Mouse (Mus musculus) liver, embryonic 13.5 days (tissue): ENCODE measurements around the gene Hrnr. TPM values are rescaled to one million over a fixed set of nuclear protein-coding genes. Genes with fewer than 3 reads are reported as not detected.

Experiments used
- ATAC-seq: fragments of 200-750 bp; cut with Nextera tagmentation; 2 replicates; pipeline ENCODE4 v1.8.0; 2017; ENCODE audit warnings: low read depth, mild to moderate bottlenecking, moderate number of reproducible peaks, moderate library complexity
- DNase-seq: peaks from one replicate; pipeline ENCODE4 v3.0.0; 2022
- H3K27ac ChIP-seq: fragments of 300-500 bp; sonication (generic); 2 replicates; pipeline ENCODE4 v1.5.1; 2015; ENCODE audit warnings: moderate library complexity, mild to moderate bottlenecking, inconsistent platforms
- H3K27me3 ChIP-seq: fragments of 300-500 bp; sonication (generic); 2 replicates; pipeline ENCODE4 v1.6.1; 2015; ENCODE audit warnings: mild to moderate bottlenecking, inconsistent platforms
- H3K36me3 ChIP-seq: fragments of 300-500 bp; sonication (generic); 2 replicates; pipeline ENCODE4 v1.6.1; 2015; ENCODE audit warnings: mild to moderate bottlenecking, inconsistent platforms
- H3K4me1 ChIP-seq: fragments of 300-500 bp; sonication (generic); replicated peaks from 2 replicates; pipeline ENCODE4 v1.6.1; 2015; ENCODE audit warnings: inconsistent platforms
- H3K4me2 ChIP-seq: fragments of 300-500 bp; sonication (generic); 2 replicates; pipeline ENCODE4 v1.6.1; 2015; ENCODE audit warnings: inconsistent platforms, mild to moderate bottlenecking, moderate library complexity
- H3K4me3 ChIP-seq: fragments of 300-500 bp; sonication (generic); replicated peaks from 2 replicates; pipeline ENCODE4 v1.5.1; 2015; ENCODE audit warnings: mild to moderate bottlenecking, inconsistent platforms
- H3K9ac ChIP-seq: fragments of 300-500 bp; sonication (generic); 2 replicates; pipeline ENCODE4 v1.6.1; 2015; ENCODE audit warnings: mild to moderate bottlenecking, inconsistent platforms
- H3K9me3 ChIP-seq: fragments of 300-500 bp; sonication (generic); replicated peaks from 2 replicates; pipeline ENCODE4 v1.6.1; 2016; ENCODE audit warnings: inconsistent platforms
- WGBS: fragments of 180-500 bp; shearing (Covaris S2); methylation state at CpG from one replicate; pipeline ENCODE4 v1.1.7; 2015; ENCODE audit not compliant: insufficient replicate concordance; 5-methylcytosine and 5-hydroxymethylcytosine counted together
- polyA plus RNA-seq: library from polyadenylated mRNA; unstranded; fragments of >200 nt; fragmentation: Nextera tagmentation; extraction: Ambion mirVana; gene quantifications from 2 replicates; pipeline ENCODE4 v1.2.1, GENCODE M21; 2015

Hrnr gene
- polyA plus RNA-seq, 1 experiment from 2014 or later: not detected

- 0 out of 2 replicates have a peak, but pooled peaks cover 3% of the 10 kb centered on the region for H3K4me1 ChIP-seq
- WGBS: 8% methylated on average over 10 of the region's 10 CpGs
- H3K27me3 ChIP-seq: no peaks in the 10 kb centered on the region
- no peaks in the 10 kb centered on the region for H3K36me3 ChIP-seq
- ATAC-seq (0 out of 2 replicates have a peak, but pooled peaks have one; percentile 31), DNase-seq (no peak)
- H3K27ac ChIP-seq: no peak overlapping the region
- no peak overlapping the region for H3K4me3 ChIP-seq
- H3K4me2 ChIP-seq: no peak overlapping the region
- no peak overlapping the region for H3K9ac ChIP-seq
- H3K9me3 ChIP-seq: no peaks in the 10 kb centered on the region
Observed at GRCm38 (mm10) chr3:93361933-93362574, 42.5 kb downstream of the Hrnr start.

GRCm38 (mm10) chr3:93366966-93367575, 47.5 kb downstream of the Hrnr start:
- Histone ChIP-seq H3K4me1 (0 out of 2 replicates have a peak, but pooled peaks cover 3% of the 10 kb centered on the region), H3K9me3 (no peaks in the 10 kb centered on the region), H3K4me2 (no peak overlapping the region), H3K36me3 (no peaks in the 10 kb centered on the region), H3K4me3 (no peak overlapping the region), H3K27me3 (no peaks in the 10 kb centered on the region), H3K9ac (no peak overlapping the region), H3K27ac (peak overlapping the region; percentile 47; the same call in 1 of the 2 replicates)
- ATAC-seq (no peak), DNase-seq (no peak)
- WGBS: 43% methylated on average over 3 of the region's 3 CpGs

GRCm38 (mm10) chr3:93368171-93368570, 48.6 kb downstream of the Hrnr start:
- Histone ChIP-seq H3K36me3 (no peaks in the 10 kb centered on the region), H3K27me3 (no peaks in the 10 kb centered on the region), H3K9me3 (no peaks in the 10 kb centered on the region), H3K4me1 (0 out of 2 replicates have a peak, but pooled peaks cover 3% of the 10 kb centered on the region), H3K4me2 (no peak overlapping the region), H3K9ac (no peak overlapping the region), H3K4me3 (no peak overlapping the region), H3K27ac (no peak overlapping the region)
- ATAC-seq (no peak), DNase-seq (no peak)
- 19% methylated on average over 1 of the region's 1 CpGs for WGBS

GRCm38 (mm10) chr3:93373416-93373815, 53.9 kb downstream of the Hrnr start:
- no peak overlapping the region for H3K9ac ChIP-seq
- H3K9me3 ChIP-seq: no peaks in the 10 kb centered on the region
- H3K27ac ChIP-seq: no peak overlapping the region

GRCm38 (mm10) chr3:93375196-93375595, 55.6 kb downstream of the Hrnr start:
- DNase-seq (no peak), ATAC-seq (no peak)
- 48% methylated on average over 1 of the region's 1 CpGs for WGBS
- Histone ChIP-seq H3K9ac (no peak overlapping the region), H3K36me3 (no peaks in the 10 kb centered on the region), H3K4me3 (no peak overlapping the region), H3K27me3 (no peaks in the 10 kb centered on the region), H3K9me3 (no peaks in the 10 kb centered on the region), H3K4me1 (no peaks in the 10 kb centered on the region), H3K27ac (no peak overlapping the region), H3K4me2 (no peak overlapping the region)

More at GRCm38 (mm10) chr3:93373416-93373815, 53.9 kb downstream of the Hrnr start:
- no peak overlapping the region for H3K4me3 ChIP-seq
- DNase-seq: no peak
- no peak for ATAC-seq
- H3K27me3 ChIP-seq: no peaks in the 10 kb centered on the region
- no peaks in the 10 kb centered on the region for H3K36me3 ChIP-seq
- no peaks in the 10 kb centered on the region for H3K4me1 ChIP-seq
- H3K4me2 ChIP-seq: no peak overlapping the region
- 57% methylated on average over 6 of the region's 6 CpGs for WGBS

- no peak overlapping the region for H3K27ac ChIP-seq
- H3K4me3 ChIP-seq: no peak overlapping the region
- no peaks in the 10 kb centered on the region for H3K4me1 ChIP-seq
- no peak overlapping the region for H3K4me2 ChIP-seq
- no peaks in the 10 kb centered on the region for H3K36me3 ChIP-seq
- H3K27me3 ChIP-seq: no peaks in the 10 kb centered on the region
- no peaks in the 10 kb centered on the region for H3K9me3 ChIP-seq
- ATAC-seq (no peak), DNase-seq (no peak)
- 54% methylated on average over 5 of the region's 5 CpGs for WGBS
- H3K9ac ChIP-seq: no peak overlapping the region
Observed at GRCm38 (mm10) chr3:93375601-93376000, 56.1 kb downstream of the Hrnr start.

- Histone ChIP-seq H3K27me3 (no peaks in the 10 kb centered on the region), H3K9me3 (no peaks in the 10 kb centered on the region), H3K4me3 (no peak overlapping the region), H3K27ac (no peak overlapping the region), H3K36me3 (no peaks in the 10 kb centered on the region), H3K9ac (no peak overlapping the region), H3K4me1 (no peaks in the 10 kb centered on the region), H3K4me2 (no peak overlapping the region)
- 53% methylated on average over 4 of the region's 4 CpGs for WGBS
- DNase-seq: no peak
- no peak for ATAC-seq
Observed at GRCm38 (mm10) chr3:93378146-93378545, 58.6 kb downstream of the Hrnr start.

Other genes with a start within 250 kb of the Hrnr start
- gene Crnn, start 175.0 kb upstream of the Hrnr start, polyA plus RNA-seq: not detected in 2 replicates
- not detected in 2 replicates for gene Flg2, start 122.5 kb upstream of the Hrnr start, polyA plus RNA-seq
- not detected in 2 replicates for gene Flg, start 46.2 kb upstream of the Hrnr start, polyA plus RNA-seq
- not detected in 2 replicates for gene Rptn, start 74.0 kb downstream of the Hrnr start, polyA plus RNA-seq
- 0.07 and 0.08 TPM in 2 replicates for gene Tchh, start 122.6 kb downstream of the Hrnr start, polyA plus RNA-seq
- gene Tchhl1, start 149.0 kb downstream of the Hrnr start, polyA plus RNA-seq: not detected in 2 replicates
- 148 and 157 TPM in 2 replicates for gene S100a11, start 200.7 kb downstream of the Hrnr start, polyA plus RNA-seq
- gene S100a10, start 235.3 kb downstream of the Hrnr start, polyA plus RNA-seq: 69.5 and 71.2 TPM in 2 replicates